Mouse (Mus musculus): ENCODE results near the gene Ano2.
A peak's percentile ranks its signal among the peaks of the same experiment; 100 is the strongest.

Ano2 gene

DNA sequence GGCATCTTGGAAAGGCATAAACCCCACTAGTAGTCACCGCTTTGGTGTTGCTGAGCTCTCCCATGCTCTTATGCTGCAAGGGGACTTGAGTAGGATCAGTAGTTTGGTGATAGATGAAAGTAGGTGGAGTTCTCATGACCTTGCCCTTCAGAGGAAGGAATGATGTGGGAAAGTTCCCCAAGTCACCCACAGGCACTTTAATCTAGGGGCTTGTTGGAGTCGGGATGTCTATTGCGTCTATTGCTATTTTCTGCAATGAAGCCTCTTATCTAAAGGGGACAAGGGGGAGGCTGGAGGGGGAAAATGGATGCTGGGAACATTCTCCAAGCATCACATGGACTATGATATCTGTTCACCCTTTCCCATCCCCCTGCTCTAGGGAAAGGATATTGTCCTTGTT lies 235.6 kb downstream of the Ano2 start:
- no peak for DNase-seq

DNA sequence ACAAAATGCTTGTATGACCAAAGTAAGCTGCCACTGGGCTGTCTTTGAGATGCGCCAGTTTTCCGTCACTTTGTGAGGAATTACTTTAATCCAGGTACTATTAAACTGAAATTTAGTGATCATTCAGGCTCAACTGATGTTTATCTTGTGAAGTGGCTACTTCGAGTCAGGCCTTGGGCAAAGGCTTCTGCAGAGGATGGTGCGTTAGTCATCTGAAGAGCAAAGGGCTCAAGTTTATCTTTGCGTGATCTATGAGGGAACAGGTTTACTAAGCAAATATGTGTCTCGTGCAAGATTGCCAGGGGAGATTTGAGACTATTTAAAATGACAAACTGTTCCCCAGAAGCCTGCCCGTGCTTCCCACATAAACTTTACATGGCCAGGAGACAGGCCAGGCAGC lies 241.7 kb downstream of the Ano2 start:
- DNase-seq = no peak

DNA sequence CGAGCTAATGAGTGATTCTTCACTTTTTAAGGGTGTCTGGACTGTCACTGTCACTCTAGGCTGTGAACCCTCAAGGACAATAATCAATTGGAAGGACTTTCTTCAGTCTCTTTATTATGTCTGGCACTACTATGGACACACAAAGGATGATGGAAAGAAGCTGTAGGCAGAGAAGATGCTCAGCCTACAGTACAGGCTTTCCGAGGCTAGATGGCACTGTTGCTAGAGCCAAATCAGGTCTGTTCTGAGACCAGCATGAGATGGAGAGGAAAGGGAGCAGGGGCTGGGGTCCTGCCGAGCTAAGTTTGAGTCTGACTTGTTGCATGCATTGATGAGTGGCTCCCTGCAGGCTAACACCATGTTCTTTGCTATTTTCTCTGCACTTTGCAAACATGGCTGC lies 264.7 kb downstream of the Ano2 start:
- DNase-seq = peak; percentile 2

DNA sequence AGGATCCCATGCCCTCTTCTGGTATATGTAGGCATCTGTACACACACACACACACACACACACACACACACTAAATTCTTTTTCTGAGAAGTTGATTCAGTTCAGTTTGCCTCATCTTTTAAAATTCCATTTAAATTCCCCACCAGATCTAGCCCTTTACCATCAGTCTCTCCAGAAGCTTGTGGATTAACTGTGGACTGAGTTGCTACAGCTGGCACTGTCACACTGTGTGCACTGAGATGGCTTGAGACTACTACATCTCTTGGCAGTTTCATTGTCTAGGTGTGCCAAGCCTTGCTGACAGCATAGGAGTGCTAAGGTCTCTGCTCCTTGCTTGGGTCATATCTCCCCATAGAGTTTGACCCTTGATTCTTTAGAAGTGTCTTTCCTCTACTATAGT lies 283.3 kb downstream of the Ano2 start:
- DNase-seq = no peak

DNA sequence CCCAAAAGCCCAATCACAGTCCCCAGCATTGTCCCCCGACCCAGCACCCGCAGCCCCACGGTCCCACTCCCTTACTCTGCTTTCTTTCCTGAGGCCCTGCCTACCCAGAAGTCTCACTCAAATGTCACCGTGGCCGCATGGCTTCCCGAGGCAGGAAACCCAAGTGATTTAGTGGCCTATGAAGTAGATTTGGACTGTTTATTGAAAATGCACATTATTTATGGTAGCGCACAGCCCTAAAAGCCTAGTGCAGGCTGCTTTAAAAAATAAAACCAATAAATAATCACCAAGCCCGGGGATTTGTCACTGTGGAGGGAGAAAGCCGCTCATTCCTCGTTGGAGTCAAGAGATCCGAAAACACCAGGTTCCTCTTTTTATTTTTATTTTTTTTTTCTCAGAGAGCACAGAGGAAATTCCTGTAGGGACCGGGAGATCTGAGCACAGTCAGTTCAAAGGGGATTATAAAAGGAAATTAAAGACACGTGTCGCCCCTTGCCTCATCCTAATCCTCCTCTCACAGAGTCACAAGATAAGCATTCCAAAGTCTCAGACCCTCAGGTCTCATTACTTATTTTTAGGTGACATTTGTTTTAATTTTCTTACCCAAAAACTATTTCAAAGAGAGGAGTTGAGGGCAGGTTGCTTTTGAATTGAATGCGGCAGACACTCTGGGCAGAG lies 285.7 kb downstream of the Ano2 start:
- DNase-seq = no peak

DNA sequence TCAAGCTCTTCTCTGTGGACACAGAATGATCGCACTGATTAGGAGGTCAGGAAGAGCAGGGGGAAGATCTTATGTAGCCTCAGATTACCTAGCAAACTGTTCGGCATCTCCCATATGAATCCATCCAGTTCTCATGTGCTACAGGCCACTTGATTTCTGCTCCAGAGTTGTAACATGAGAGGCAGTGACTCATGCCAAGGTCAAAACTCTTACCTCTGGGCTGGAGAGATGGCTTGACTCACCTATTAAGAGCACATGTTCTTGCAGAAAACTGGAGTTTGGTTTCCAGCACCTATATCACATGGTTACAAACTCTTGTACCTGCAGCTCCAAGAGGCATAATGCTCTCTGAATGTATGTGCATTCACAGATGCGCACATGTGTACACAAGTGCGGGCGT lies 289.4 kb downstream of the Ano2 start:
- DNase-seq = no peak

DNA sequence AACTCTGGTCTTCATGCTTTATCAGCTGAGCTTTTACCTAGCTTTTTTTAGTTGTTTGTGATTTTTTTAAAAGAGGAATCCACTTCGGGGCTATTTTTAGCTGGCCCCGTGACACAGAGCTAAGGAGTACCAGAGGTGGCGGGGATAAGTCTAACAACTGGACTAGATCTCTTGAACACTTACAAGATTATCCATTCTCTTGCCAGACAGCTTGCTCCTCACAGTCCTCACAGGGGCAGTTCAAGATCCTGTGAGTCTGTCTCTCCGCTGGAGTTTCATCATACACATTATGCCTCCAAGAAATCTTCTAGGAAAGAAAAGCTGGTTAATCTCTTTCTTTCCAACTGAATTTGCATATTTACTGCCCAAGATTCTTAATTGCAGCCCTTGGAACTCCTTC lies 293.8 kb downstream of the Ano2 start:
- no peak for DNase-seq

DNA sequence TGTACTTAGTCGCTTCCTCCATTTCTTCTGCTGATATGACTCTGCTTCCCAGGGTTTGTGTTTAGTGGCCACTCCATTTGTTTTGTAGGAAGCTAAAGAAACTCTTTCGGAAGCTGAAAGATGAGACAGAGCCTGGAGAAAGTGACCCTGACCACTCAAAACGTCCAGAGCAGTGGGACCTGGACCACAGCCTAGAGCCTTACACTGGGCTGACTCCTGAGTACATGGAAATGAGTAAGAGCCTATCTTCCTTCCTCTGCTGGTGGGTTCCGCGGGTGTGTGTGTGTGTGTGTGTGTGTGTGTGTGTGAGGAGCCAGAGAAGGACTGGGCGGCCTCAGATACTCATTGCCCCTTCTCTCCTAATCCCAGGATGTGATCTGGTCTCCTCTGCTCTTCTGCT lies 302.5 kb downstream of the Ano2 start:
- DNase-seq = no peak

DNA sequence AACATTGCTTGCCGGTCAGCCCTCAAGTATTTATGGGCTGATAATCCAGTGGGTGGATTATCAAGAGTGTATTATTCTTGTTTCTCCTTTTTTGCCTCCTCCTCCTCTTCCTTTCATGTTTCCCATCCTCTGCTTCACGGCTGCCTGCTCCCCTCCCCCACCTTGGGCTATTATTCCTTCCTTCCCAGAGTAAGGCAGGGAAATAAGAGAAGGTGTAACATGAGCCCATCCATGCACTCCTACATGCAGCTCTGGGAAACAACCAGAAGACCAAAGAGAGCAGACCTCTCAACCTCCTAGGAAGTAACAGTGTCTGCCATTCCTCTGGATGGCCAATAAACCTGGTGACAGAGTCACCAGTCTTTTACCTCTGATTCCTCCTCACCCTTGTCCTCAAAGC lies 311.6 kb downstream of the Ano2 start:
- no peak for DNase-seq

DNA sequence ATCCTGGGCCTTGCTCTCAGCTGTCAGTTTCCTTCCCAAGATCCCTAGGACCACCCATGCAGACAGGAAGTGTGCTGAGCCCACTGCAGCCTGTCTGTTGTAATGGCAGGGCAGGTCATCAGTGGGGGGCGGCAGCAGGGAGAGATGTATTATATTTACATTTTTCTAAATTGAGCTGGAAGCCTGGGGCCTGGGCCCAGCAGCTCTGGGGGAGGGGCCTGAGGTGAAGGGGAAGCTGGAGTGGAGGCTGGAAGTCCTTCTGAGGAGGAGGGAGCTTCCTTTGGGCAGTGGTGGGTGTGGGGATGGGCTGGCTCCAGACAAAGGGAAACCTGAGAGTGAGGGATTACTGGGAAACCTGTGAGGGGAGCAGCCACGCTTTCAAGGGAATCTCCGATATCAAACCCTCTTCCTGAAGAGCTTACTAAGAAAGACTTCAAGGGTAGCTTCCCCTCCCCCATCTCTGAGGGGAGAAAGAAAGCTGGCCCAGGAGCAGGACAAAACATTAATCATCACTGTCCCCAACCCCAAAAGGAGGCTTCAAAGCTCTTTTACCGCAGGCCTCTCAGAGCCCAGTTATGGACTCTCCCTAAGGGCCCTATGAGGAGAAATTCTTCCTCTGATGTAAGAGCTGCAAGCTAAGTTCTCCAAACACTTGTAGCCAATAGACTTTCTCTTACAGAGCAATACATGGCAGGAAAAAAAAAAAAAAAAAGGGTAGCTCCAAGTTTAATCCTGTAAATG lies 313.0 kb downstream of the Ano2 start:
- no peak for DNase-seq

DNA sequence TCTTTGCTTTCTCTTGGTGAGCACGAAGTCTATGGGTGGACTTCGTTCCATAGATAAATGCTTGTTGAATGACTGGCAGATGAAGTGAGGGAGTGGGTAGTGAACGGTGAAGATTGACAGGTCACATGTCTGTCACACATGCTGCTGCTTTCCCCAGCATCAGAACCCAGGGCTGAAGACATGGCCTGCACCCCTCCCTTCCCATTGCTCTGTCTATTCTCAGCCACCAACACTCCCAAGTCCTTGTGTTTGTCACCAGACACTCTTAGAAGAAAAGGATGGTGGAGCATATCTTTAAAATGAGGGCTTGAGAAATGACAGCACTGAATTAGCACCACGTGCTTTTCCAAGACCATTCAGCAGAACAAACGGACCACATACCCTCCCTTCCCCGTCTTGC lies 316.4 kb downstream of the Ano2 start:
- DNase-seq = no peak

DNA sequence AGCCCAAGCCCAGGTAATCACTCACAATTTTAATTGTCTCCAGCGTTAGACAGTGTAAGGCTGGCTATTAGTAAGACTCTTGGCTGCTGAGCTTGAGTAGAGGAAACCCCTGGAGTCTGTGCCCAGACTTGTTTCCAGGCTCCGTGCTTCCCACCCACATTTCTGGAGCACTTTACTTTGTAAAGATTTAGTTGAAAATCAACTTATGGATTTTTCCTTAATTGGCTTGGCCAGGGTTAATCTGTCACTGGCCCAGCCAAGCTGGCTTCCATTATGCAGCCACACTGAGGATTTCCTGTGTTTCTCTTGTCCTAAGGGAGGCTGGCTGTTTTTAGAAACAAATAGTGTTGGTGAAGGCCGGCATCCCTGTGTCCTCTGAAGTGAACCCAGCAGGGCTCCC lies 318.9 kb downstream of the Ano2 start:
- no peak for DNase-seq

DNA sequence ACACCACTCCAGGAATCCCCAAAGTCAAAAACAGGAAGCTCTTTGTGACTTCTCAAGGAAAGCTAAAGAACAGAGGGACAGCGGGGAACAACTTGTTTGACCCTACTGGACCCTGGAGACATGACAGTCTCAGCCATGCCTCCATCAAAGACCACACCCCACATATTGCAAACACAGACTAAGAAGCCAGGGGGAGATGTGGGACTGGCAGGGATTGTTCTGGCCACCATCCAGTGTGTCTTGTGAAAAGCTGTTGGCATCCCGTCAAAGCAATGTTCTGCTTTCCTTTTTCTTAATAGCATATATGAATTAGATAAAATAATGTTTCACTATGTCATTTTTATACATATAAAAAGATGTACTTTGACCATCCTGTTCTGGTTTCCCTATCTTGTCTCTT lies 326.8 kb downstream of the Ano2 start:
- DNase-seq = no peak

DNA sequence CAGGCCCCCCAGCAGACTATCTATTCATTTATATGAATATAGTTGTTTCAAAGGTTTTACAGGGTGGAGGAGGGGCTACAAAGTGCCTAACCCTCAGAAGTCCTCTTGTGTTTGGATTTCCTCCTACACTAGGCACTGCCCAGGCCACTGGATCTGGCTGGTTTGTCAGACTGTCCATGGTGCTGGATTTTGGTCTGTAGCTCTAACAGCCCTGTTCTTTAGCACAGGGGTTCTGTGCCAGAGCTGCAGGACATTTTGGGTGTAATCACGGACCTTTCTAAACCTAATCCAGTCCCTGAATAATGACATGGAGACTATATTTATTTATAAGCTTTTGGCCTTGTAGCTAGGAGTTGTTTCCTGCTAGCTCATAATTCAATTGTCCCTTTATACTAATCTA lies 328.2 kb downstream of the Ano2 start:
- DNase-seq = no peak

DNA sequence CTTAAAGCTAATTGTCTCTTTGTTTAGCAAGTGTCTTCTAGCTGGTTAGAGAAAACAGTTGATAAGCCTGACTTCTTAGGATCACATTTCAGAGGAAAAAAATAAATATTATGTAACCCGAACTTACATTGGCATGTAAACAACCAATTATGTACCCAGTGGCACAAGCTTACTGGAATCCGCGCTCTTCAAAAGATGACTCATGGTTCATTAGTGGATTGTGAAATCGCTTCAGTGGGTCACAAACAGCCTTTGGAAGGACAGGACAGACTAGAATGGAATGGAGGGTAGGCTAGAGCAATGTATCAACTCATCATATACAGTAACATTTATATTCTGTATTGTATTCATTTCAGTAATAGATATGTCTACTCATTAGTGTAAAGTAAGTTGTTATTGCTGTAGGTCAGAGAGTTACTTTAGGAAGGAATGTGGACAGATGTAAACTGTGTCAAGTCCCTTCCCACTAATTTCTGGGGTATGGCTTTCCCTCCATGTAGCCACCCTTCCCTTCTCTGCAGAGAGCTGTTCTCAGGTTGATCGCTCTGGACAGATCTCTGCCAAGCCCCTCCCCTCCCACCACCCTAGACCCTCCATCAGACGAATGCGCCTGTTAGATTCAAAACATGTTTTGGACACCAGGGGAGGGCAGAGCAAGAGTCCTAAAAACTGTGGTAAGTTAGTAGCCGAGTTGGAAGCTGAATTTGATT lies 343.6 kb downstream of the Ano2 start:
- no peak for DNase-seq

DNA sequence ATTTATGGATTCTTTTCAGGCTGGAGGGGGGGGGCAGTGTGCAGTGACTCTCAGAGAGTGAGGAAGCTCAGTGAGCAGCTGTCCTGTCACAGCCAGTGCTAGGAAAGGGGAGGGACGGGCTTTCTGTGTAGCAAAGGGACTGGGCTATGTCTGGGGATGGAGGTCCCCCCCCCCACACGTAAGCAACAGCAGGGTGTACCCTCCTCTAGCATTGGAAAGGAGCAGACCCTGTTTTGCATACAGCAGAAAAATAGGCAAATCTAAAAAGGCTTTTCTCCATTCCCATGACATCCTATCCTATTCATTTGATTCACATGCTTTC lies 344.1 kb downstream of the Ano2 start:
- DNase-seq = no peak

DNA sequence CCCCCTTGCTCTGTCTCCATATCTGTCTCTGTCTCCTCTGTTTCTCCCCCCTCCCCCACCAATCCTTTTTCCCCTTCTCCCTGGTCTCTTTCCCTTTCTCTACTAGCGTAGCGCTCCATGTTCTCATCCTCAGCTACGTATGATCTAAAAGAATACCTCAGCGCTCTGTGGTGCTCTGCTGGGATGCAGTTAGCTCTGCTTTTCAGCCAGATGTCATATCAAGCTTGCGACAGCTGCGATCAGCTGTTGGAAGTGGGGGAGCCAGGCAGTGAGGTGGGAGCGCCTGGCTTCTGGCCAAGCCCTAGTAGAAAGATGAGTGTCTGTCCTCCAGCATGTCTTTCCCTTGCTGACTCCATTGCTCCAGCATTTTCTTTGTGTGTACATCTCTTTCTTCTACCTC lies 344.5 kb downstream of the Ano2 start:
- DNase-seq = no peak

DNA sequence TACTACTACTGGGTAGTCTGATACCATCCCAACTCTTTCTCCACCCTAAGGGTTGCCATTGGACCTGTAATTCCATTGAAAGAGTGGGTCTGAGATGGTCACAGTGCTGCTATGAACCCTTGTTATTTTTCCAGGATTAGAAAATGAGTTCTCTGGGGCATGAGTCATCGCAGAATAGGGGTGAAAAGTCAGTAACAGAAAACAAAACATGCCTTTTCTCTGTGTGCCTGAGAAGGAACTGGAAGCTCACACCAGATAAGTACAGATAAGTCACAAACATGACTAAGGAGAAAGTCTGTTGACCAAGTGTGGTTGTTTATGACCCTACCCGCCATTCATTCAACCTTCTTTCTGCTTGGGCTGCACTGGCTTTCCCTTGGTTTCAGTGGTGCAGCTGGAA lies 345.4 kb downstream of the Ano2 start:
- DNase-seq = no peak

DNA sequence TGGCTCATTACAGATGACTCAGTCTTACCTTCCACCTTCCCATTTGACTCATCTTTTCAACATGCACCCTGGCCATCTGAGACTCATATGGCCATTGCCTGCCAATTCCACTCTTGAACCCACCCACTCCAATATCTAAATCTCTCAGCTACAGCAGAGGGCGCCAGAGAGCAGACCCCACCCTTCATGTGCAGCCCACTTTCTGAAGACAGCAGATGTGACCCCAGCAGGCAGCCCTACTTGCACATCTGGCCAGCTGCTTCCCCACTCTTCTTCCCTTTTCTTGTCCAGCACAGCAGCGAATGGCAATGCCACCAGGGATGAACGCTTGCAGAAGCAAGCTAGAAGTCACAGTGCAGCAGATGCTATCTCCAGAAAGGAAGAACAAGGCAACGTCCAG lies 355.7 kb downstream of the Ano2 start:
- DNase-seq = no peak

DNA sequence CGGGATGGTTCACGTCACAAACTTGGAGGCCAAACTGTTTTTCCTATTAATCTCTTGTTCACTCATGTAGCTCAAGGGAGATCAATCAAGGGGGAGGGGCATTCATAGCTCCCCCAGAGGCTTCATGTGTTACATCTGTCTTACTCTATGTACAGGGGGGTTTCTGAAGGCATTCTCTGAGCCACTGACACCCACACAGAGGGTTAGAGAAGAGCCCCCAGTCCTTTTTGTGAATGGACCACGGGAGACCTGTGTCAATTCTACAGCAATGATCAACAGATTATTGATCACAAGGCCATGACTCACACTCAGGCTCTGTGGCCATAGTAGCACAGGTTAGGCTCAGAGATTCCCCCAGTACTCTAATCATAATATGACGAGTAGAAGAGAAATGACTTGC lies 358.0 kb downstream of the Ano2 start:
- DNase-seq = no peak

DNA sequence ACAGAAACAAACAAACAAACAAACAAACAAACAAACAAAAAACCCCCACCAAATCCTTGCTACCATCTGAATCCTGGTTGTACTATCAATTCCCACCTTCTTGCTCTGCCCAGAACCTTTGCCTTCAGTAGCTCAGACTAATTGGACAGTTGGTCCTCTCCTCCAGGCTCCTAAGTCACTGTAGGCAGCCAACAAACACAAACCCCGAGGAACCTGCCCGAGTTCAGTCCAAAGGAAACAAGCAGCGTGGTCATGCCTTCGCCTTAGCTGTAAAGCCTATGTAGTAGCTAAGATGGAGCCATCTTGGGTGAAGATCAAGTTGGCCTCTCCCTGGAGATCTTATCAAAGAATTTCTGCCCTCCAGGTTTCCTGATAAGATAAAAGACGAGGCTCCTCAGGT lies 362.9 kb downstream of the Ano2 start:
- no peak for DNase-seq

DNA sequence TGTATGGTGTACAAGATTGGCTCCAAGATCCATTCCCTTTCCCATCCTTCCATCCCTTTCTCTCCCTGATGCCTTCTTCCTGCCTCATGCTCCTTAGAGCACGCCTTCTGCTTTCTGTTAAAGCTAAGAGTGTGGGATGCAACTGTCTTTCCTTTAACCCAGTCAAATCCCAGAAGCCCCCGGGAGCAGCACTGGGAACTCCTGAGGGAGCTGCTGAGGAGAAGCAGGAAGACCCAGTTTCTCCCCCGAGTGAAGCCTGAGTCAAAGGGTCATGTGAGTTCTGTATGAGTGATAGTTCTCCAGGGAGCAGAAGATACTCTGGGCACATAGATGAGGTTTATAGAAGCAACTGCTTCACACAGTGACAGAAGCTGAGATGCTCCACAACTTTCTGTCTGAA lies 367.5 kb downstream of the Ano2 start:
- no peak for DNase-seq

DNA sequence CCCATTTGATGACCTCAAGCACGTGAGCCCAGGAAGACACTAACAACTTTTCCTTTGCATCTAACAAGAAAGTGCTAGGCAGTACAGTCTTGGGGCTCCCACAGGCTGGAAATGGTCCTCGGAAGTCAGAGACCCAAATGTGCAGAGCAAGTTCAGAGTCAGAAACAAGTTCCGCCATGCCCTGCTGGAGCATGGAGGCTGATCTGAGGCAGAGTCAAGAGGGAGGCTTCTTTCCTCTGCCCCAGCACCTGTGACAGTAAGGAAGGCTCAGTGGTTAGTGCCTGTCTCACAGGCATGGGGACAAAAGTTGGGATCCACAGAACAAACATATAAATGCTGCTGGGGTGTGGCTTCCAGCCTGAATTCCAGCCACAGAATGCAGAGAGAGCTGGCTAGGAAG lies 390.3 kb downstream of the Ano2 start:
- DNase-seq = no peak

DNA sequence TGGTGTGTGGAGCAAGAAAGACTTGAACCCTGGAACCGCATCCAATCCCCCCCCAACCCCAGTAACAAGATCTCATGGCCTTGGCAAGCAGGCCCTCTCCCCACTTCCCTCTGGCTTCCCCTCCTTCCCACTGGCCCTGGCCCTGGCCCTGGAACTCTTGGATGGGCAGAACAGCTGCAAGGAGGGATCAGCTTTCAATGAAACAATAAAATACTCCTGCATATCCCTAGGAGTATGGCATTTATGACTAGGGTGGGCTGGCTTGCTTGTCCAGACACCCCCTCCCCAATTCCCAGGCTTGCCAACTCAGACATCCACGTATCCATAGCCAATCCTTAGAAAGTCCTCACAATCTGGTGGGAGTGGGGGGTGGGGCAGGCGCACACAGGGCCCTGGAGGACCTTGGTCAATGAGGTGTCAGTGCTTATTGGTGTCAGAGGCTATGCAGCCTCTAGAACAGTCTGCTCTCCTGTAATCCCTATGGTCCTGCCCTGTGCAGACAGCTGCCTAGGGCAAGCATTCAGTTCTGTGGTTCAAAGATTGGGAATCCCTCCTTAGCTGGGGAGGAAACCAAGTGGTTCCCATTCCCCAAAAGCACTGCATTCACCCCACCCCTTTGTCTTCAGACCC lies 396.2 kb downstream of the Ano2 start:
- no peak for DNase-seq
